Mouse (Mus musculus) olfactory bulb, adult 2 months (tissue): ENCODE measurements around the gene 4930519P11Rik.

Source experiments
- CTCF ChIP-seq: fragments of 200-500 bp; IDR thresholded peaks from 2 replicates; pipeline ENCODE4 v1.5.1; 2012; ENCODE audit warnings: low read depth, mild to moderate bottlenecking, low read length, moderate library complexity; ENCODE audit not compliant: insufficient read depth
- POLR2A ChIP-seq: fragments of 200-500 bp; IDR thresholded peaks from 2 replicates; pipeline ENCODE4 v1.6.1; 2012; ENCODE audit warnings: mild to moderate bottlenecking, low read depth, low read length, moderate library complexity; ENCODE audit not compliant: insufficient read depth

GRCm38 (mm10) chr2:154603638-154604153 is 9.5 kb downstream of the 4930519P11Rik start, which contains the start of gene Pxmp4:
- TF ChIP-seq CTCF (no peak), POLR2A (peak; percentile 60; the same call in 1 of the 2 replicates)
